Mouse (Mus musculus): ENCODE data around the gene Zswim3. TPM values are rescaled to one million over a fixed set of nuclear protein-coding genes. Genes with fewer than 3 reads are reported as not detected.

The Zswim3 gene
- polyA plus RNA-seq, 1 experiment from 2014 or later = 16.9 TPM

DNA sequence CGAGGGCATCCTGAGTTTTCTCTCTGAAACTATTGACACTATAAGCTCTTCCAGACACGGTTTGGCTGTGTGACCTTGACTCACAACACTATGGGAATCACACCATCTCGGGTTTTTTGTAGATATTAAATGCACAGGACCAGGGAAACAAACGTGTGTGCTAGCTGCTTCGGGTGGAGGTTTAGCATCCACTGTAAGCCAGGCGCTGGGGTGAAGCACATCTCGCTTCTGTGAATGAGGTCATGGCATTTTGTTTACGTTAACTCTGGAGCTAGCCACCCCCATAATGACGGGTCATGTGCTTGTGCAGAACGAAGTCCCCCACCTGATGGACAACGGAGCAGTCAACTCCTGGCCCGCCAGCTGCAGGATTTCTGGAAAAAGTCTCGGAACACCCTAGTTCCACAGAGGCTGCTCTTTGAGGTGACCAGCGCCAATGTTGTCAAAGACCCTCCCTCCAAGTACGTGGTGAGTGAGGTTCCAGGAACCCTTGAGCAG, 18.5 kb upstream of the Zswim3 start:
- WGBS = 11% methylated on average over 15 of the region's 15 CpGs

DNA sequence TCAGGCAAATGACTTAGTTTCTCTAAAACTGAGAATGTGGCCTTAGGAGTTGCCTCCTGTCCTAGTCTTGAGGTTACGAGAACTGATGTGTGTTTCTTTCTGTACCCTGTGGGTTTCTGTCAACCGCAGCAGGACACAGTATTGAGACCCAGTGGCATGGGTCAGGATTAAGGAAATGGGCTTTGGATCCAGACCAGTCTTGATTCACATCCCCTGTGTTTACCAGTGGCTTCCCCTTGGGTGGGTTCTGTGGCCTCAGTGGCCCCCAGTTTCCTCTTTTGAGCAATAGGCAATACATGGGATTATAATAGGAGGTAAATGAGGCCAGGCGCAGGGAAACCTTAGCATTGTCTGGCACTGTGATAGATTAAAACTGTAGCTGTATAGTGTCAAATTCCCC, 17.9 kb upstream of the Zswim3 start:
- H3K36me3 ChIP-seq (ENCODE audit: control insufficient read depth, insufficient read depth, low read length) = peaks cover 4% of the 10 kb centered on the region; the same call in 1 of the 2 replicates
- no peaks in the 10 kb centered on the region for H3K4me1 ChIP-seq (ENCODE audit: control insufficient read depth, insufficient read depth, low read length)
- H3K4me2 ChIP-seq (ENCODE audit: low read depth, low read length) = peak overlapping the region; percentile 86
- no peak for ATAC-seq (ENCODE audit: low read depth)
- no peaks in the 10 kb centered on the region for H3K9me3 ChIP-seq (ENCODE audit: control insufficient read depth, low read length)
- H3K4me3 ChIP-seq (ENCODE audit: low read depth, low read length) = peak overlapping the region; percentile 65; the same call in 1 of the 2 replicates
- H3K9ac ChIP-seq (replicated peaks; ENCODE audit: low read depth, low read length) = no peak overlapping the region; the same call in 1 of the 2 replicates
- no peaks in the 10 kb centered on the region for H3K27me3 ChIP-seq (ENCODE audit: control insufficient read depth, insufficient read depth, low read length)
- no peak overlapping the region for H3K27ac ChIP-seq (ENCODE audit: low read depth, low read length)
- WGBS = 90% methylated on average over 3 of the region's 3 CpGs

More for the DNA sequence above, 18.5 kb upstream of the Zswim3 start:
- H3K4me2 ChIP-seq (ENCODE audit: low read depth, low read length) = peak overlapping the region; percentile 86
- peak overlapping the region; percentile 65 for H3K4me3 ChIP-seq (ENCODE audit: low read depth, low read length)
- no peak for ATAC-seq (ENCODE audit: low read depth)
- no peaks in the 10 kb centered on the region for H3K4me1 ChIP-seq (ENCODE audit: control insufficient read depth, insufficient read depth, low read length)
- peak overlapping the region; percentile 64; the same call in 1 of the 2 replicates for H3K27ac ChIP-seq (ENCODE audit: low read depth, low read length)
- no peaks in the 10 kb centered on the region for H3K9me3 ChIP-seq (ENCODE audit: control insufficient read depth, low read length)
- peak overlapping the region; percentile 76 for H3K9ac ChIP-seq (replicated peaks; ENCODE audit: low read depth, low read length)
- H3K27me3 ChIP-seq (ENCODE audit: control insufficient read depth, insufficient read depth, low read length) = no peaks in the 10 kb centered on the region
- H3K36me3 ChIP-seq (ENCODE audit: control insufficient read depth, insufficient read depth, low read length) = no peaks in the 10 kb centered on the region; the same call in 1 of the 2 replicates

DNA sequence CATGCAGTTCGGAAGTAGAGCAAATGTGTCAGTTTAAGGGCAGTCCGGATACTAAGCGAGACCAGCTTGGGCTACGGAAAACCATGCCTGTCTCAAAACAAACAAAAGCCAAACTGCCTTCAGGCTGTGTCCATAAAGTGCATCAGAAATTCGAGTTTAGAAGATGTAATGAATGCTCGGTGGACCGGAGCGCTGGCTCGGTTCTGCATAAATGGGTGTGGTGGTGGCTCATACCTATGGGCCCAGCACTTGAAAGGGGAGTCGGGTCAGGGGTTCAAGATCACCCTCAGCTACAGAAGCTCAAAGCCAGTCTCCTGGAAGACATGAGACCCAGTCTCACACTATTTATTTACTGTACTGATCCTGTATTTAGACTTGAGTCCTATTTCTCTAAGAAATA, 17.1 kb upstream of the Zswim3 start:
- no peaks in the 10 kb centered on the region for H3K9me3 ChIP-seq (ENCODE audit: control insufficient read depth, low read length)
- H3K4me2 ChIP-seq (ENCODE audit: low read depth, low read length) = no peak overlapping the region
- H3K4me3 ChIP-seq (ENCODE audit: low read depth, low read length) = no peak overlapping the region
- H3K36me3 ChIP-seq (ENCODE audit: control insufficient read depth, insufficient read depth, low read length) = peaks cover 11% of the 10 kb centered on the region
- no peaks in the 10 kb centered on the region for H3K4me1 ChIP-seq (ENCODE audit: control insufficient read depth, insufficient read depth, low read length)
- ATAC-seq (ENCODE audit: low read depth) = no peak
- no peaks in the 10 kb centered on the region for H3K27me3 ChIP-seq (ENCODE audit: control insufficient read depth, insufficient read depth, low read length)
- H3K27ac ChIP-seq (ENCODE audit: low read depth, low read length) = no peak overlapping the region
- WGBS = 85% methylated on average over 10 of the region's 10 CpGs
- no peak overlapping the region for H3K9ac ChIP-seq (replicated peaks; ENCODE audit: low read depth, low read length)

DNA sequence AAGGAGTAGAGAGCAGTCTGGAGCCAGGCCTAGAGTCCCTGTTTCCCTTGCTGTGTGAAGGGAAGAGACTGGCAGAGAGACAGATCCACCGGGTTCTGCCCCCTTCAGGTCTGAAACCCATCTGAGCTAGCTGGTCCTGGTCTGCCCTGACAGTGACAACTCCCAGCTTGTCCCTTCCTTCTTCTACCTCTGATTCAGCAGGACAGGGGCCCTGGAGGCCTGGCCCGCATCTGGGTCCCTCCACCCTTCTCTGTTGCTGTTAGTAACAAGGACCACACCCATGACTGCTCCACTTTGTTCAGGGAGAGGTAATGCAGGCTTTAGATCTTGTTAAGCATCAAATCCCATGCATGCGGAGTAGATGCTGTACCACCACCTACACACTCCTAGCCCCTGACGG, 16.5 kb upstream of the Zswim3 start:
- Histone ChIP-seq H3K9ac (replicated peaks; ENCODE audit: low read depth, low read length) (no peak overlapping the region), H3K27me3 (ENCODE audit: control insufficient read depth, insufficient read depth, low read length) (no peaks in the 10 kb centered on the region), H3K36me3 (ENCODE audit: control insufficient read depth, insufficient read depth, low read length) (peaks cover 14% of the 10 kb centered on the region), H3K27ac (ENCODE audit: low read depth, low read length) (no peak overlapping the region), H3K4me1 (ENCODE audit: control insufficient read depth, insufficient read depth, low read length) (no peaks in the 10 kb centered on the region), H3K4me3 (ENCODE audit: low read depth, low read length) (no peak overlapping the region), H3K4me2 (ENCODE audit: low read depth, low read length) (no peak overlapping the region), H3K9me3 (ENCODE audit: control insufficient read depth, low read length) (no peaks in the 10 kb centered on the region)
- no peak for ATAC-seq (ENCODE audit: low read depth)
- WGBS = 81% methylated on average over 4 of the region's 4 CpGs

DNA sequence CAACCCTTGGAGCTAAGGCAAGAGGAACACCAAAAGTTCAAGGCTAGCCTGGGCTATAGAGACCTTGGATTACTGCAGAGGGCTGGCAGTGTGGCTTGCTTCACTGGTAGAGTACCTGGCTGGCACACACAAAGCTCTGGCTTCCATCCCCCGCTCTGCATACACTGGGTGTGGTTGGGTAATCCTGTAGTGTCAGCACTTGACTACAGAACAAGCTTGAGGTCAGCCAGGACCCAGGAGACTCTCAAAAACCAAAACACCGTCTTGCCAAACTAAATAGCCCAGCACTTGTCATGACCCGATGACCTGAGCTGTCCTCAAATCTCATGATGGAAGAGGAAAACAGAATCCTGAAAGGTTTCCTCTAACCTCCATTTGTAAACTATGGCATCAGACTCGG, 14.4 kb upstream of the Zswim3 start:
- Histone ChIP-seq H3K4me1 (ENCODE audit: control insufficient read depth, insufficient read depth, low read length) (no peaks in the 10 kb centered on the region), H3K4me3 (ENCODE audit: low read depth, low read length) (no peak overlapping the region), H3K36me3 (ENCODE audit: control insufficient read depth, insufficient read depth, low read length) (peaks cover 26% of the 10 kb centered on the region), H3K9me3 (ENCODE audit: control insufficient read depth, low read length) (no peaks in the 10 kb centered on the region), H3K4me2 (ENCODE audit: low read depth, low read length) (no peak overlapping the region), H3K27ac (ENCODE audit: low read depth, low read length) (no peak overlapping the region), H3K27me3 (ENCODE audit: control insufficient read depth, insufficient read depth, low read length) (no peaks in the 10 kb centered on the region), H3K9ac (replicated peaks; ENCODE audit: low read depth, low read length) (no peak overlapping the region)
- WGBS = 89% methylated on average over 4 of the region's 4 CpGs
- ATAC-seq (ENCODE audit: low read depth) = no peak

DNA sequence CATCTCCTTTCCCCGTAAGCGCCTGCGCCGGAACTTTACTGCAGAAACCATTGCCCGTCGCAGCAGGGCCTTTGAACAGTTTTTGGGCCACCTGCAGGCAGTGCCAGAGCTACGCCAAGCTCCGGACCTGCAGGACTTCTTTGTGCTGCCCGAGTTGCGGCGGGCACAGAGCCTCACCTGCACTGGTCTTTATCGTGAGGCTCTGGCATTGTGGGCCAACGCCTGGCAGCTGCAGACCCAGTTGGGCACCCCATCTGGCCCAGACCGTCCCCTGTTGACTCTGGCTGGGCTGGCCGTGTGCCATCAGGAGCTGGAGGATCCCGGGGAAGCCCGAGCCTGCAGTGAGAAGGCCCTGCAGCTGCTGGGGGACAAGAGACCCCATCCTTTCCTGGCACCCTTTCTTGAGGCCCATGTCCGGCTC, 13.0 kb upstream of the Zswim3 start:
- Histone ChIP-seq H3K9me3 (ENCODE audit: control insufficient read depth, low read length) (no peaks in the 10 kb centered on the region), H3K4me3 (ENCODE audit: low read depth, low read length) (no peak overlapping the region), H3K27me3 (ENCODE audit: control insufficient read depth, insufficient read depth, low read length) (no peaks in the 10 kb centered on the region), H3K4me2 (ENCODE audit: low read depth, low read length) (no peak overlapping the region), H3K9ac (replicated peaks; ENCODE audit: low read depth, low read length) (no peak overlapping the region), H3K36me3 (ENCODE audit: control insufficient read depth, insufficient read depth, low read length) (peaks cover 32% of the 10 kb centered on the region), H3K27ac (ENCODE audit: low read depth, low read length) (no peak overlapping the region), H3K4me1 (ENCODE audit: control insufficient read depth, insufficient read depth, low read length) (no peaks in the 10 kb centered on the region)
- ATAC-seq (ENCODE audit: low read depth) = no peak
- WGBS = 88% methylated on average over 18 of the region's 18 CpGs

DNA sequence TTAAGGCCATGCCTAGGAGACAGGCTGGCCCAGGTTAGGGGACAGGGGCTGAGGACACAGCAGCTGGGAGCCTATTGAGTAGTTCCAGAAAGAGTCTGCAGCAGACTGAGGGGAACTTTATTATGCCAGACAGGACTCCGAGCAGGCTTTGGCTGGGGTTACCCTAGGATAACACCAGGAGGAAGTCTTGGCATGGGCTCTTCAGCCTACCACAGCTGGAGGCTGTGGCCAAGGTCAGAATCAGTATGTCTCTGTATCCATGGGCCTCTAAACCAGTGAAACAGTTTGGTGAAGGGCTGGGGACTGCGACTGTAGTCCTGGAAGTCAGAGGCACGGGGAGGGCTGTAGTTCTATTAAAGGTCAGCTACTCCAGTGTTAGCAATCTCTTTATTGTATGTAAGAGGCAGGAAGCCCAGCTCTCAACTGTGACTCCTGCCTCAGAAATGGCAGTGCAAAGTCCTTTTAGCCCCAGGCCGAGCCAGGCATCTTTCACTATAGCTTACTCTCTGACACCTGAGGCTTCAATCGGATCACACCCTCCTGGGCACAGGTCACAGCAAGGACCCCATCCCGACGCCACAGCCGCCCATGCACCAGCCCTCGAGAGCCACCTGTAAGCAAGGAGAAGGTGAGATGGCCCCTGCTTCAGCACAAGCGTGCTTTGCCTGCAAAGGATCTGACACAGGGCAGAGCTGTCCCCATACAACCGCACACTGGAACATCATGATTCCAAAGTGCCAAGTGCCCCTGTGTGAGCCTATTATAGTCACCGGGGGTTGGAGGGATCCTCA, 12.3 kb upstream of the Zswim3 start:
- no peak for ATAC-seq (ENCODE audit: low read depth)
- WGBS = 94% methylated on average over 12 of the region's 12 CpGs
- Histone ChIP-seq H3K9ac (replicated peaks; ENCODE audit: low read depth, low read length) (no peak overlapping the region), H3K4me2 (ENCODE audit: low read depth, low read length) (no peak overlapping the region), H3K36me3 (ENCODE audit: control insufficient read depth, insufficient read depth, low read length) (peaks cover 36% of the 10 kb centered on the region), H3K27ac (ENCODE audit: low read depth, low read length) (no peak overlapping the region), H3K27me3 (ENCODE audit: control insufficient read depth, insufficient read depth, low read length) (no peaks in the 10 kb centered on the region), H3K4me3 (ENCODE audit: low read depth, low read length) (no peak overlapping the region), H3K4me1 (ENCODE audit: control insufficient read depth, insufficient read depth, low read length) (no peaks in the 10 kb centered on the region), H3K9me3 (ENCODE audit: control insufficient read depth, low read length) (no peaks in the 10 kb centered on the region)

DNA sequence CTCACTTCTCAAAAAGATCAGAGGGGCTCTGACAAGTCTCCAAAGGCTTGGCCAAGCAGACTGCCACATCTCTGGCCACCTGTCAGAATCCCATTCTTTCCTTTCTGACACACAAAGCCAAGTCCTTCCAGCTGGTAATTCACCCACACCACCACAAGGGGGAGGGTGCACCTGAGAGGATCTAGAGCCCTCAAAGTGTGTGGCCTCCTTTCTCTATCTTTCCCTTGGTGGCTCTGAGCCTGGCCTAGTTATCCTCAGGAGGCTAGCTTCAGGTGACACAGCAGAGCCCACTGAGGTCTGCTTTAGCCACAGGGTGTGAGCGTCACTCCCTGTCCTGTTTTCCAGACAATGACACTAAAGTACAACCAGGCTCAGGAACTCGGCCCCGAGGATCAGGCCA, 11.7 kb upstream of the Zswim3 start:
- 82% methylated on average over 3 of the region's 3 CpGs for WGBS
- Histone ChIP-seq H3K27ac (ENCODE audit: low read depth, low read length) (no peak overlapping the region), H3K36me3 (ENCODE audit: control insufficient read depth, insufficient read depth, low read length) (peaks cover 38% of the 10 kb centered on the region), H3K9ac (replicated peaks; ENCODE audit: low read depth, low read length) (no peak overlapping the region), H3K9me3 (ENCODE audit: control insufficient read depth, low read length) (no peaks in the 10 kb centered on the region), H3K4me2 (ENCODE audit: low read depth, low read length) (no peak overlapping the region), H3K4me3 (ENCODE audit: low read depth, low read length) (no peak overlapping the region), H3K27me3 (ENCODE audit: control insufficient read depth, insufficient read depth, low read length) (no peaks in the 10 kb centered on the region), H3K4me1 (ENCODE audit: control insufficient read depth, insufficient read depth, low read length) (no peaks in the 10 kb centered on the region)
- no peak for ATAC-seq (ENCODE audit: low read depth)

DNA sequence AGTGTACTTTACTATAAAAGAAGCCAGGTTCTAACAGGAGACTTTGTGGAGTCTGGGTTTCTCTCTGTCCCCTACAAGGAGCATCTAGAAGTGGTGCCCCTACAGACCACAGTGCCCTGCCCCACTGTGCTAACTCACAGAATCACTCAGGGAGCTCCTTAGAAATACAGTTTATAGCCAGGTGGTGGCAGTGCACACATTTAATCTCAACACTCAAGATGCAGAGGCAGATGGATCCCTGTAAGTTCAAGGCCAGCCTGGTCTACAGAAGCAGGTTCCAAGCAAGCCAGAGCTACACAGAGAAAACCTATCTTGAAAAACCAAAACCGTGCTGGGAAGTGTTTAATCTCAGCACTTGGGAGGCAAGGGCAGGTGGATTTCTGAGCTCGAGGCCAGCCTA, 11.1 kb upstream of the Zswim3 start:
- no peak for ATAC-seq (ENCODE audit: low read depth)
- Histone ChIP-seq H3K36me3 (ENCODE audit: control insufficient read depth, insufficient read depth, low read length) (peaks cover 38% of the 10 kb centered on the region), H3K9ac (replicated peaks; ENCODE audit: low read depth, low read length) (no peak overlapping the region), H3K9me3 (ENCODE audit: control insufficient read depth, low read length) (no peaks in the 10 kb centered on the region), H3K27ac (ENCODE audit: low read depth, low read length) (no peak overlapping the region), H3K4me1 (ENCODE audit: control insufficient read depth, insufficient read depth, low read length) (no peaks in the 10 kb centered on the region), H3K27me3 (ENCODE audit: control insufficient read depth, insufficient read depth, low read length) (no peaks in the 10 kb centered on the region), H3K4me3 (ENCODE audit: low read depth, low read length) (no peak overlapping the region), H3K4me2 (ENCODE audit: low read depth, low read length) (no peak overlapping the region)
- 92% methylated on average over 2 of the region's 2 CpGs for WGBS

Measured in neural tube, embryonic 14.5 days (tissue).